Mouse (Mus musculus) thymus, postnatal 25 days (tissue): ENCODE data around the gene Anapc4.

Experiments
- DNase-seq: peaks from one replicate; pipeline ENCODE4 v3.0.0; 2022

The Anapc4 gene

GRCm38 (mm10) chr5:52833761-52834274, at the start of gene Anapc4:
Anapc4 (plus strand) TSS chr5:52834012.
- DNase-seq, result peak; percentile 100

- no peak for DNase-seq
Observed at GRCm38 (mm10) chr5:52786556-52787322, 47.1 kb upstream of the Anapc4 start.

- DNase-seq, result no peak
Observed at GRCm38 (mm10) chr5:52793230-52793629, 40.6 kb upstream of the Anapc4 start.

- no peak for DNase-seq
Observed at GRCm38 (mm10) chr5:52794109-52794508, 39.7 kb upstream of the Anapc4 start.

- no peak for DNase-seq
Observed at GRCm38 (mm10) chr5:52799274-52799985, 34.4 kb upstream of the Anapc4 start.

GRCm38 (mm10) chr5:52805801-52806200, 28.0 kb upstream of the Anapc4 start:
- no peak for DNase-seq

- no peak for DNase-seq
Observed at GRCm38 (mm10) chr5:52806349-52806748, 27.5 kb upstream of the Anapc4 start.

GRCm38 (mm10) chr5:52807030-52807429, 26.8 kb upstream of the Anapc4 start:
- no peak for DNase-seq

GRCm38 (mm10) chr5:52810446-52810845, 23.4 kb upstream of the Anapc4 start:
- DNase-seq, result no peak

- no peak for DNase-seq
Observed at GRCm38 (mm10) chr5:52811056-52811455, 22.8 kb upstream of the Anapc4 start.

GRCm38 (mm10) chr5:52812456-52812855, 21.4 kb upstream of the Anapc4 start:
- no peak for DNase-seq

- no peak for DNase-seq
Observed at GRCm38 (mm10) chr5:52813312-52813711, 20.5 kb upstream of the Anapc4 start.

- no peak for DNase-seq
Observed at GRCm38 (mm10) chr5:52818676-52819075, 15.1 kb upstream of the Anapc4 start.

- DNase-seq, result no peak
Observed at GRCm38 (mm10) chr5:52821691-52822090, 12.1 kb upstream of the Anapc4 start.

- no peak for DNase-seq
Observed at GRCm38 (mm10) chr5:52827923-52828322, 5.9 kb upstream of the Anapc4 start.

GRCm38 (mm10) chr5:52833005-52833404, 807 bp upstream of the Anapc4 start:
- peak; percentile 15 for DNase-seq

GRCm38 (mm10) chr5:52834386-52834785, 574 bp downstream of the Anapc4 start:
- DNase-seq, result no peak

- DNase-seq, result no peak
Observed at GRCm38 (mm10) chr5:52844319-52844718, 10.5 kb downstream of the Anapc4 start.

GRCm38 (mm10) chr5:52855727-52856126, 21.9 kb downstream of the Anapc4 start:
- DNase-seq, result no peak

GRCm38 (mm10) chr5:52864446-52864845, 30.6 kb downstream of the Anapc4 start:
- no peak for DNase-seq

- DNase-seq, result no peak
Observed at GRCm38 (mm10) chr5:52865825-52866224, 32.0 kb downstream of the Anapc4 start.

GRCm38 (mm10) chr5:52866361-52867155, 32.7 kb downstream of the Anapc4 start:
- DNase-seq, result no peak
